Mouse (Mus musculus): ENCODE results near the gene Kdm4b. TPM values are rescaled to one million over a fixed set of nuclear protein-coding genes. Genes with fewer than 3 reads are reported as not detected.

The Kdm4b gene
- polyA plus RNA-seq, 1 experiment = 37.1 TPM

- no peak overlapping the region for H3K27ac ChIP-seq (ENCODE audit: insufficient read depth, low read length)
- no peaks in the 10 kb centered on the region for H3K27me3 ChIP-seq (ENCODE audit: control insufficient read depth, insufficient read depth, low read length)
- TF ChIP-seq CTCF (IDR thresholded peaks at IDR 0.05; ENCODE audit: extremely low read depth, insufficient read depth, insufficient read length, insufficient replicate concordance) (peak; percentile 71; the same call in 1 of the 2 replicates), POLR2A (IDR thresholded peaks at IDR 0.05; ENCODE audit: low read depth, low read length) (no peak)
- H3K4me3 ChIP-seq (ENCODE audit: extremely low read depth, insufficient read depth, insufficient read length) = no peak overlapping the region
- no peaks in the 10 kb centered on the region for H3K4me1 ChIP-seq (ENCODE audit: control insufficient read depth, insufficient read depth, insufficient read length)
- WGBS = 25% methylated on average over 2 of the region's 2 CpGs
- H3K36me3 ChIP-seq (ENCODE audit: control insufficient read depth, insufficient read depth, low read length) = peaks cover 8% of the 10 kb centered on the region; the same call in 1 of the 2 replicates
- peak; percentile 57 to 80 for DNase-seq (ENCODE audit: low read depth in 1 of 2, low spot score in 2 of 2)
Measured at GRCm38 (mm10) chr17:56350694-56351093, 24.8 kb downstream of the Kdm4b start.

- H3K27ac ChIP-seq (ENCODE audit: insufficient read depth, low read length) = no peak overlapping the region
- WGBS = 68% methylated on average over 9 of the region's 9 CpGs
- peak; percentile 47 to 59 for DNase-seq (ENCODE audit: low read depth in 1 of 2, low spot score in 2 of 2)
- TF ChIP-seq CTCF (IDR thresholded peaks at IDR 0.05; ENCODE audit: extremely low read depth, insufficient read depth, insufficient read length, insufficient replicate concordance) (peak; percentile 83; the same call in 1 of the 2 replicates), POLR2A (IDR thresholded peaks at IDR 0.05; ENCODE audit: low read depth, low read length) (no peak)
- H3K4me3 ChIP-seq (ENCODE audit: extremely low read depth, insufficient read depth, insufficient read length) = no peak overlapping the region
- peaks cover 13% of the 10 kb centered on the region for H3K36me3 ChIP-seq (ENCODE audit: control insufficient read depth, insufficient read depth, low read length)
- no peaks in the 10 kb centered on the region for H3K27me3 ChIP-seq (ENCODE audit: control insufficient read depth, insufficient read depth, low read length)
- no peaks in the 10 kb centered on the region for H3K4me1 ChIP-seq (ENCODE audit: control insufficient read depth, insufficient read depth, insufficient read length)
Measured at GRCm38 (mm10) chr17:56356921-56357885, 31.3 kb downstream of the Kdm4b start.

- H3K36me3 ChIP-seq (ENCODE audit: control insufficient read depth, insufficient read depth, low read length) = peaks cover 7% of the 10 kb centered on the region
- H3K4me1 ChIP-seq (ENCODE audit: control insufficient read depth, insufficient read depth, insufficient read length) = no peaks in the 10 kb centered on the region
- no peaks in the 10 kb centered on the region for H3K27me3 ChIP-seq (ENCODE audit: control insufficient read depth, insufficient read depth, low read length)
- H3K27ac ChIP-seq (ENCODE audit: insufficient read depth, low read length) = no peak overlapping the region
- 87% methylated on average over 3 of the region's 3 CpGs for WGBS
- no peak for DNase-seq (ENCODE audit: low read depth in 1 of 2, low spot score in 2 of 2)
- TF ChIP-seq POLR2A (IDR thresholded peaks at IDR 0.05; ENCODE audit: low read depth, low read length) (no peak), CTCF (IDR thresholded peaks at IDR 0.05; ENCODE audit: extremely low read depth, insufficient read depth, insufficient read length, insufficient replicate concordance) (no peak)
- H3K4me3 ChIP-seq (ENCODE audit: extremely low read depth, insufficient read depth, insufficient read length) = no peak overlapping the region
Measured at GRCm38 (mm10) chr17:56359183-56359725, 33.4 kb downstream of the Kdm4b start.

- Histone ChIP-seq H3K4me3 (ENCODE audit: extremely low read depth, insufficient read depth, insufficient read length) (no peak overlapping the region), H3K4me1 (ENCODE audit: control insufficient read depth, insufficient read depth, insufficient read length) (no peaks in the 10 kb centered on the region), H3K36me3 (ENCODE audit: control insufficient read depth, insufficient read depth, low read length) (peaks cover 7% of the 10 kb centered on the region), H3K27me3 (ENCODE audit: control insufficient read depth, insufficient read depth, low read length) (no peaks in the 10 kb centered on the region), H3K27ac (ENCODE audit: insufficient read depth, low read length) (no peak overlapping the region)
- WGBS = 87% methylated on average over 1 of the region's 1 CpGs
- TF ChIP-seq CTCF (IDR thresholded peaks at IDR 0.05; ENCODE audit: extremely low read depth, insufficient read depth, insufficient read length, insufficient replicate concordance) (no peak), POLR2A (IDR thresholded peaks at IDR 0.05; ENCODE audit: low read depth, low read length) (no peak)
- no peak for DNase-seq (ENCODE audit: low read depth in 1 of 2, low spot score in 2 of 2)
Measured at GRCm38 (mm10) chr17:56359864-56360263, 34.0 kb downstream of the Kdm4b start.

- no peak for TF ChIP-seq POLR2A (IDR thresholded peaks at IDR 0.05; ENCODE audit: low read depth, low read length)
- TF ChIP-seq CTCF (IDR thresholded peaks at IDR 0.05; ENCODE audit: extremely low read depth, insufficient read depth, insufficient read length, insufficient replicate concordance) = no peak
- Histone ChIP-seq H3K27me3 (ENCODE audit: control insufficient read depth, insufficient read depth, low read length) (no peaks in the 10 kb centered on the region), H3K27ac (ENCODE audit: insufficient read depth, low read length) (no peak overlapping the region), H3K4me3 (ENCODE audit: extremely low read depth, insufficient read depth, insufficient read length) (no peak overlapping the region), H3K4me1 (ENCODE audit: control insufficient read depth, insufficient read depth, insufficient read length) (no peaks in the 10 kb centered on the region), H3K36me3 (ENCODE audit: control insufficient read depth, insufficient read depth, low read length) (peaks cover 6% of the 10 kb centered on the region)
- DNase-seq (ENCODE audit: low read depth in 1 of 2, low spot score in 2 of 2) = no peak
- WGBS = 92% methylated on average over 8 of the region's 8 CpGs
Measured at GRCm38 (mm10) chr17:56360451-56360850, 34.6 kb downstream of the Kdm4b start.

- Histone ChIP-seq H3K36me3 (ENCODE audit: control insufficient read depth, insufficient read depth, low read length) (peaks cover 2% of the 10 kb centered on the region; the same call in 1 of the 2 replicates), H3K27ac (ENCODE audit: insufficient read depth, low read length) (no peak overlapping the region), H3K27me3 (ENCODE audit: control insufficient read depth, insufficient read depth, low read length) (no peaks in the 10 kb centered on the region), H3K4me3 (ENCODE audit: extremely low read depth, insufficient read depth, insufficient read length) (no peak overlapping the region), H3K4me1 (ENCODE audit: control insufficient read depth, insufficient read depth, insufficient read length) (no peaks in the 10 kb centered on the region; the same call in 1 of the 2 replicates)
- no peak for DNase-seq (ENCODE audit: low read depth in 1 of 2, low spot score in 2 of 2)
- TF ChIP-seq CTCF (IDR thresholded peaks at IDR 0.05; ENCODE audit: extremely low read depth, insufficient read depth, insufficient read length, insufficient replicate concordance) = no peak
- TF ChIP-seq POLR2A (IDR thresholded peaks at IDR 0.05; ENCODE audit: low read depth, low read length) = no peak
- 90% methylated on average over 2 of the region's 2 CpGs for WGBS
Measured at GRCm38 (mm10) chr17:56361542-56361941, 35.7 kb downstream of the Kdm4b start.

All from spleen, adult 2 months (tissue).